Mouse (Mus musculus) hindbrain, embryonic 15.5 days (tissue): ENCODE results near the gene Trp53inp2. TPM values are rescaled to one million over a fixed set of nuclear protein-coding genes. Genes with fewer than 3 reads are reported as not detected.

Experiments used
- ATAC-seq: fragments of 200-750 bp; cut with Nextera tagmentation; 2 replicates; pipeline ENCODE4 v1.8.0; 2017; ENCODE audit warnings: low read depth, moderate number of reproducible peaks, moderate TSS enrichment; ENCODE audit not compliant: low FRiP score
- H3K27ac ChIP-seq: fragments of 300-500 bp; sonication (generic); replicated peaks from 2 replicates; pipeline ENCODE4 v1.5.1; 2015; ENCODE audit warnings: mild to moderate bottlenecking, inconsistent platforms
- H3K27me3 ChIP-seq: fragments of 300-500 bp; sonication (generic); 2 replicates; pipeline ENCODE4 v1.6.1; 2015; ENCODE audit warnings: control low read depth, inconsistent platforms
- H3K36me3 ChIP-seq: fragments of 300-500 bp; sonication (generic); 2 replicates; pipeline ENCODE4 v1.6.1; 2015; ENCODE audit warnings: control low read depth, inconsistent platforms
- H3K4me1 ChIP-seq: fragments of 300-500 bp; sonication (generic); replicated peaks from 2 replicates; pipeline ENCODE4 v1.6.1; 2015; ENCODE audit warnings: control low read depth, inconsistent platforms
- H3K4me2 ChIP-seq: fragments of 300-500 bp; sonication (generic); 2 replicates; pipeline ENCODE4 v1.6.1; 2015; ENCODE audit warnings: moderate library complexity, mild to moderate bottlenecking, inconsistent platforms
- H3K4me3 ChIP-seq: fragments of 300-500 bp; sonication (generic); 2 replicates; pipeline ENCODE4 v1.5.1; 2015; ENCODE audit warnings: mild to moderate bottlenecking, inconsistent platforms
- H3K9ac ChIP-seq: fragments of 300-500 bp; sonication (generic); 2 replicates; pipeline ENCODE4 v1.6.1; 2015; ENCODE audit warnings: inconsistent platforms
- H3K9me3 ChIP-seq: fragments of 300-500 bp; sonication (generic); 2 replicates; pipeline ENCODE4 v1.6.1; 2016; ENCODE audit warnings: control low read depth, inconsistent platforms
- WGBS: fragments of 180-500 bp; shearing (Covaris S2); methylation state at CpG from one replicate; pipeline ENCODE4 v1.1.7; 2015; 5-methylcytosine and 5-hydroxymethylcytosine counted together
- polyA plus RNA-seq: library from polyadenylated mRNA; unstranded; fragments of >200 nt; fragmentation: Nextera tagmentation; extraction: Ambion mirVana; gene quantifications from 2 replicates; pipeline ENCODE4 v1.2.1, GENCODE M21; 2015

Trp53inp2 gene
- polyA plus RNA-seq, 1 experiment from 2014 or later: 128 TPM

DNA sequence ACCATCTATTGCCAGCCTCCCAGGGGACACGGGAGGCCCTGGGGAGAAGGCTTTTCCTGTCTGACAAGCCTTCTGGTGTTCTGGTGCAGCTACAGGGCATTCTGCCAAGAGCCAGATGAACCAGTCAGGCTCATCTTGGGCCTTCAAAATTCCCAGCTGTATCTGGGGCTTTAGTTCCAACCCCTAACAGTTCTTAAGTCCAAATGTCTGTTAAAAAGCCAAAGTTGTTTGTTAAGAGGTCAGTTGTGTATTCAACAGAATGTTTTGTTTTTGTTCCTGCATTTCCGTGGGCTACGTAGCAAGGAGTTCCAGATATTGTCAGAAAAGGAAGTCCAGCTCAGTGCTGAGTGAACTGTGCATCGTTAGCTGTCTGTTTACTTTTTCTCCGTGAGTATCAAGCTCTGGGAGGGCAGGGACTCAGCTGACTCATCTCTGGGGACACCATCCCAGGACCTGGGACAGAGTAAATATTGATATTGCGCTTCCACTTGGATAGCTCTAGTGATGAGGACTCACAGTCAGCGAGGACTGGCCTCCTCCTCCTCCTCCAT, 11.5 kb upstream of the Trp53inp2 start:
- Histone ChIP-seq H3K4me2 (no peak overlapping the region), H3K36me3 (no peaks in the 10 kb centered on the region), H3K9me3 (no peaks in the 10 kb centered on the region), H3K4me1 (no peaks in the 10 kb centered on the region), H3K27ac (no peak overlapping the region), H3K9ac (no peak overlapping the region), H3K4me3 (no peak overlapping the region), H3K27me3 (no peaks in the 10 kb centered on the region)
- WGBS: 62% methylated on average over 7 of the region's 7 CpGs
- ATAC-seq: no peak

DNA sequence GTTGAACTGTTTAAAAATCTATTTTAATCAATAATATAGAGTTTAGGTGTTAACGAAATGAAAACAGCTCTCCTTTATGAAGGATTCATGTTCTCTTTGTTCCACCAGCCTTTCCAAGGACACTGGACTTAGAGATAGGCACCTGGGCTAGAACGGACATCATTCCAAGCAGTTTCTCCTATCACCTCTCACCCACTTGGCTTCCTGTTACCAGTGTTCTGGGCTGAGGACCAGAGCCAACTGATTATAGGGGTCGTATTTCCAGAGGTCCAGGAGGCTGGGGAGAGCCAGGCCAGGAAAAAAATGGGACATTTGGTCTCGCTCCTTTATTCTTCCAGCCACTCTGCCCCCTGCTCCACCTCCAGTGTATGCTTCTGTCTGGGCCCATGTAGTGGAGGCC, 8.4 kb upstream of the Trp53inp2 start:
- Histone ChIP-seq H3K27ac (no peak overlapping the region), H3K4me3 (no peak overlapping the region), H3K9me3 (no peaks in the 10 kb centered on the region), H3K4me1 (no peaks in the 10 kb centered on the region), H3K4me2 (no peak overlapping the region), H3K9ac (no peak overlapping the region), H3K36me3 (no peaks in the 10 kb centered on the region), H3K27me3 (no peaks in the 10 kb centered on the region)
- WGBS: 71% methylated on average over 4 of the region's 4 CpGs
- no peak for ATAC-seq

DNA sequence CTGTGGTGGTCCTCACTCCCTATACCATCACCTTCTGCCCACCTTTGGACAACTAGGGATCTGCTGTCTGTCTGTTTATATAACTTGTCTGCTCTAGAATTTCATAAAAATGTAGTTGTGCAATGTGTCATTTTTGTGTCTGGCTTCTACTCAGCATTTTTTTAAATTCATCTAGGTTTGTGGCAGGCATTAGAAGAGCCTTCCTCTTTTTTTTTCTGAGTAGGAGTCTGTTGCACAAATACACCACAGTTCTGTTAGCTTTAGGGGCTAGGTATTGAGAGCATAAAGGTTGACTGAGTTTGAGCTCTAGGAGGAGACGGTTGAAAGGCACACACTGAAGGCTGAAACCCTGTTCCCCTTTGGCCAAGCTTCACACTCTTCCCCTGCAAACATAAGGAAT, 7.6 kb upstream of the Trp53inp2 start:
- no peak overlapping the region for H3K4me3 ChIP-seq
- no peak for ATAC-seq
- 68% methylated on average over 1 of the region's 1 CpGs for WGBS
- no peaks in the 10 kb centered on the region for H3K36me3 ChIP-seq
- H3K27me3 ChIP-seq: no peaks in the 10 kb centered on the region
- H3K27ac ChIP-seq: no peak overlapping the region
- no peak overlapping the region for H3K4me2 ChIP-seq
- no peak overlapping the region for H3K9ac ChIP-seq
- no peaks in the 10 kb centered on the region for H3K9me3 ChIP-seq
- H3K4me1 ChIP-seq: no peaks in the 10 kb centered on the region

- Histone ChIP-seq H3K4me2 (no peak overlapping the region), H3K27ac (no peak overlapping the region), H3K36me3 (no peaks in the 10 kb centered on the region), H3K27me3 (no peaks in the 10 kb centered on the region), H3K4me3 (no peak overlapping the region), H3K4me1 (no peaks in the 10 kb centered on the region), H3K9me3 (no peaks in the 10 kb centered on the region), H3K9ac (no peak overlapping the region)
- ATAC-seq: no peak
- WGBS: 80% methylated on average over 1 of the region's 1 CpGs
Measured at GRCm38 (mm10) chr2:155373886-155374285, 7.0 kb upstream of the Trp53inp2 start.

DNA sequence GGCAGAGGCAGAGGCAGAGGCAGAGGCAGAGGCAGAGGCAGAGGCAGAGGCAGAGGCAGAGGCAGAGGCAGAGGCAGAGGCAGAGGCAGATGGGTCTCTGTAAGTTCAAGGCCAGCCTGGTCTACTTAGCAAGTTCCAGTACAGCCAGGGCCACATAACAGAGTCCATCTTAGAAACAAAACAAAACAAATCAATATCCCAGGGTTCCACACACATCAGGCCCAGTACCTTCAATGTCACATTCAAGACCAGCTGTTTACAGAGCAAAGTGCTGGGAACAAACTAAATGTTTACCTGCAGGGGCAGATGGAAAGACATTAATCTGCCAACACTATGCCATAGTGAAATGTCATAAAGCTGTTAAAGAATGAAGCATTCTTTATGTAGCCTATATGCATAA, 6.3 kb upstream of the Trp53inp2 start:
- Histone ChIP-seq H3K4me3 (no peak overlapping the region), H3K27ac (no peak overlapping the region), H3K9me3 (no peaks in the 10 kb centered on the region), H3K4me1 (no peaks in the 10 kb centered on the region), H3K27me3 (no peaks in the 10 kb centered on the region), H3K4me2 (no peak overlapping the region), H3K9ac (no peak overlapping the region), H3K36me3 (no peaks in the 10 kb centered on the region)
- no peak for ATAC-seq

DNA sequence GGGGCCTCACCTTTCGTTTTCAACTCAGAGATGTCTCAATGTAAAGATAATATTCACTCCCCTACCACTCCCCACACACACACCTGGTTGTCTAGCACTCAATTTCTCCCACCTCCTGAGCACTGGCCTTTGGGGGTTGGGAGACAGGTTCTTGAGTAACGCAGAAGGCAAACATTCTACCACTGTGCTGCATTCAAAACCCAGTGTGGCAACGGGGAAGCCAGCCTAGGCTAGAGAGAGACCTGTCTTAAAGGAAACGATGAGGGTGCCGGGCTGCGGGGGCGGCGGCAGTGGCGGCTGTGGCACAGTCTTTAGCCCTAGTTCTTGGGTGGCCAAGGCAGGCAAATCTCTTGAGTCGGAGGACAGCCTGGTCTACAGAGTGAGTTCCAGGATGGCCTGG, 4.7 kb upstream of the Trp53inp2 start:
- no peaks in the 10 kb centered on the region for H3K27me3 ChIP-seq
- no peak for ATAC-seq
- 83% methylated on average over 10 of the region's 10 CpGs for WGBS
- H3K9ac ChIP-seq: no peak overlapping the region
- no peaks in the 10 kb centered on the region for H3K9me3 ChIP-seq
- H3K4me3 ChIP-seq: no peak overlapping the region
- peaks cover 11% of the 10 kb centered on the region for H3K4me1 ChIP-seq
- H3K36me3 ChIP-seq: no peaks in the 10 kb centered on the region
- no peak overlapping the region for H3K27ac ChIP-seq
- H3K4me2 ChIP-seq: no peak overlapping the region

GRCm38 (mm10) chr2:155381060-155381437, 190 bp downstream of the Trp53inp2 start:
- Histone ChIP-seq H3K27me3 (no peaks in the 10 kb centered on the region), H3K4me3 (peak overlapping the region; percentile 93), H3K9ac (peak overlapping the region; percentile 99), H3K9me3 (no peaks in the 10 kb centered on the region), H3K4me2 (peak overlapping the region; percentile 64), H3K27ac (peak overlapping the region; percentile 100), H3K36me3 (no peaks in the 10 kb centered on the region), H3K4me1 (peaks cover 51% of the 10 kb centered on the region)
- no peak for ATAC-seq
- WGBS: 1% methylated on average over 11 of the region's 11 CpGs

GRCm38 (mm10) chr2:155381643-155382331, 928 bp downstream of the Trp53inp2 start:
- H3K9me3 ChIP-seq: no peaks in the 10 kb centered on the region
- H3K36me3 ChIP-seq: 0 out of 2 replicates have a peak, but pooled peaks cover 6% of the 10 kb centered on the region
- H3K27me3 ChIP-seq: no peaks in the 10 kb centered on the region
- H3K9ac ChIP-seq: peak overlapping the region; percentile 99
- peak; percentile 95 for ATAC-seq
- peak overlapping the region; percentile 93 for H3K4me3 ChIP-seq
- H3K4me1 ChIP-seq: peaks cover 58% of the 10 kb centered on the region
- WGBS: under 1% methylated on average over 68 of the region's 68 CpGs
- H3K4me2 ChIP-seq: peak overlapping the region; percentile 64
- H3K27ac ChIP-seq: peak overlapping the region; percentile 100

- 0 out of 2 replicates have a peak, but pooled peaks cover 6% of the 10 kb centered on the region for H3K36me3 ChIP-seq
- no peaks in the 10 kb centered on the region for H3K27me3 ChIP-seq
- H3K4me1 ChIP-seq: peaks cover 58% of the 10 kb centered on the region
- peak overlapping the region; percentile 93 for H3K4me3 ChIP-seq
- WGBS: 16% methylated on average over 6 of the region's 6 CpGs
- H3K27ac ChIP-seq: peak overlapping the region; percentile 100
- ATAC-seq: peak; percentile 20
- H3K4me2 ChIP-seq: peak overlapping the region; percentile 64
- no peaks in the 10 kb centered on the region for H3K9me3 ChIP-seq
- H3K9ac ChIP-seq: peak overlapping the region; percentile 99
Measured at GRCm38 (mm10) chr2:155382332-155382700, 1.5 kb downstream of the Trp53inp2 start.

DNA sequence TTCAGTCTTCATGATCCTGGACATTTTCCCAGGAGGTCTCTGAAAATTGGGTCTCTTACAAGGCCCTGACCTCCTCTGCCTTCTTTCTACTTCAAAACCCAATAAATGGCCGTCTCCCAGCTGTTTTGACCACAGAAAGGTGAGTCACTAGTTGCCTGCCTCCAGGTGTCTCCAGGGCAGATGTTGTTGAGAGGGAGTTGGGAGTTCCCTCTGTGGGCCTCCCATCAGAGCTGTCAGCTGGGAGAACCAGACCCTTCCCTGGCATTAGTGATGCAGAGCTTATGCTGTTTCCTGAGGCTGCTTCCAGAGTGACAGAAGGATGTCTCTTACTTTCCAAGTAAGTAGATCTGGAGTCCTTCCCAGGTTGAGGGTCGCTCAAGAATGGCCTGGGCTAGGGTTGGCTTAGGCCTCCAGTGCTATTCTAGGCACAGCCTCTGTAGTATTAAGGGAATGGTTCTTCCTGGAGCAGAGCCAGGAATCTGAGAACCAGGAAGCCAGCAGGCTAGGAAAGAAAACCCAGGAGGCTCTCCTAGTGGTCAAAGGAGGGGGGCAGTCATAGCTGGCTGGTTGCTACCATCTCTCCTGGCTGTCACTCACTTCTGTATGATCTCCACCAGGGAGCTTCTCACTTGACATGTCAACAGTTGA, 2.1 kb downstream of the Trp53inp2 start:
- H3K4me2 ChIP-seq: peak overlapping the region; percentile 64
- H3K9ac ChIP-seq: peak overlapping the region; percentile 99
- peak overlapping the region; percentile 93 for H3K4me3 ChIP-seq
- H3K36me3 ChIP-seq: peaks cover 11% of the 10 kb centered on the region; the same call in 1 of the 2 replicates
- peak overlapping the region; percentile 100 for H3K27ac ChIP-seq
- peaks cover 58% of the 10 kb centered on the region for H3K4me1 ChIP-seq
- no peaks in the 10 kb centered on the region for H3K27me3 ChIP-seq
- no peak for ATAC-seq
- no peaks in the 10 kb centered on the region for H3K9me3 ChIP-seq
- 75% methylated on average over 2 of the region's 2 CpGs for WGBS

GRCm38 (mm10) chr2:155385090-155385489, 4.2 kb downstream of the Trp53inp2 start:
- H3K27me3 ChIP-seq: no peaks in the 10 kb centered on the region
- no peak overlapping the region for H3K4me3 ChIP-seq
- H3K9me3 ChIP-seq: no peaks in the 10 kb centered on the region
- H3K36me3 ChIP-seq: peaks cover 31% of the 10 kb centered on the region
- H3K9ac ChIP-seq: peak overlapping the region; percentile 5; the same call in 1 of the 2 replicates
- no peak for ATAC-seq
- peaks cover 56% of the 10 kb centered on the region for H3K4me1 ChIP-seq
- 15% methylated on average over 7 of the region's 7 CpGs for WGBS
- peak overlapping the region; percentile 64 for H3K4me2 ChIP-seq
- 0 out of 2 replicates have a peak overlapping the region, but pooled peaks have one; percentile 30 for H3K27ac ChIP-seq

DNA sequence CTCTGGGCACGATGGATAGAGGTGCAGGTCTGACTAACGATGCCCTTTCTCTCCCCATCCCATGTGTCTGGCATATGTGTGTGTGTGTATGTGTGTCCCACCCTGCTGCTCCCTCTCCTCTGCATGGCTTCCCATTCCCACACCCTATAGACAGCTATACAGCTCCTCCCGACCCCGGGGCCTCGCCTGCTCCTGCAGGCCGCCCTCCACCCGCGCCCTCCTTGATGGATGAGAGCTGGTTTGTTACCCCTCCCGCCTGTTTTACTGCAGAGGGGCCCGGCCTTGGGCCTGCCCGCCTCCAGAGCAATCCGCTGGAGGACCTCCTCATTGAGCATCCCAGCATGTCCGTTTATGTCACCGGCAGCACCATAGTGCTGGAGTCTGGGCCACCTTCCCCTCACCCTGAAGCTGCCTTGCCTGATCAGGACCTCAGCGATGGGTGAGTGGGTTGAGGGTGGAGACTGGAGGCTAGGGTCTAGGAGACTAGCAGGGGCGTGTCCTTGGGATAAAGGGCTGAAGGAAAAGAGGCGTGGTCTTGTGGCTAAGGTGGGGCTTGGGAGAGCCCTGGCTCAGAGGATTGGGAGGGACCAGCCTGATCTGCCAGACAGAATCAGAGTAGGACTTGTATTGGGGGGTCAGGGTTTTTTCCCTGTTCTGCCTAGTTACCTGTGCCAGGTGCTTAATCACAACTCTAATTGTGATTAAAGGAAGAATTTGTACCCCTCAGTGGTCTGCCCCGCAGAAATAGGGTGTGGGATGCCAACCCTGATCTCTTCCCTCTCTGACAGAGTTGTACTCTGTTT, 5.1 kb downstream of the Trp53inp2 start:
- Histone ChIP-seq H3K27ac (no peak overlapping the region), H3K9me3 (no peaks in the 10 kb centered on the region), H3K9ac (peak overlapping the region; percentile 5; the same call in 1 of the 2 replicates), H3K4me1 (peaks cover 48% of the 10 kb centered on the region), H3K4me3 (no peak overlapping the region), H3K4me2 (peak overlapping the region; percentile 64), H3K27me3 (no peaks in the 10 kb centered on the region), H3K36me3 (peaks cover 36% of the 10 kb centered on the region)
- ATAC-seq: no peak
- WGBS: 36% methylated on average over 18 of the region's 18 CpGs
